Mouse (Mus musculus): ENCODE results near the gene Blvrb. TPM values are rescaled to one million over a fixed set of nuclear protein-coding genes. Genes with fewer than 3 reads are reported as not detected.

Gene Blvrb
- polyA plus RNA-seq, 1 experiment = not detected

DNA sequence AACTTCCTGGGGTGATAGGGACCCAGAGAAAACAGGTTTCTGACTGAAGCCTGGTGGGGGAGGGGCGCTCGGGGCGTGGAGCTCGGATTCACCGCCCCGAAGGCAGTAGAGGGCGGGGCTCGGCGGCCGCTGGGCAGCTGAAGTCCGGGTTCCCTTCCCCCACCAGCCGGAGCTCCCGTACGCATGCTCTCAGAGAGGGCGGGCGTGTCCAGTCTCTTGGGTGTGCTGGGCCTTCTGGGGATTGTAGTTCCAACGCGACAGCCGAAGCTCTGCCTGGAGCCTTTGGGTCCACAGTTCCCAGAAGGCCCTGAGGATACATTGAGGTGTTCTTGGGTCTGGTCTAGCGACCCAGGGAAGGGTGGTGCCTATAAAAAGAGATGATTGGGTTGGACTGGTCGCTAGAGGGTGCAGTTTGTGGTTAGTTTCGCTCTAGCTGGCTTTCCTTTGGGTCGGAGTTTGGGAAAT lies 26.7 kb downstream of the Blvrb start:
- 1% methylated on average over 23 of the region's 23 CpGs for WGBS

GRCm38 (mm10) chr7:27475596-27475995 lies 27.8 kb downstream of the Blvrb start:
- Histone ChIP-seq H3K4me3 (ENCODE audit: insufficient read depth, low read depth, low read length) (no peak overlapping the region), H3K4me1 (ENCODE audit: control insufficient read depth, insufficient read depth, low read length) (peaks cover under 1% of the 10 kb centered on the region), H3K27ac (ENCODE audit: insufficient read depth, low read depth, low read length) (no peak overlapping the region)
- 96% methylated on average over 2 of the region's 2 CpGs for WGBS
- TF ChIP-seq POLR2A (IDR thresholded peaks at IDR 0.05; ENCODE audit: insufficient read depth, low read depth, low read length) (no peak), CTCF (IDR thresholded peaks at IDR 0.05; ENCODE audit: insufficient read depth, low read depth, low read length) (no peak)

More for the DNA sequence above, 26.7 kb downstream of the Blvrb start:
- Histone ChIP-seq H3K4me1 (ENCODE audit: control insufficient read depth, insufficient read depth, low read length) (no peaks in the 10 kb centered on the region), H3K27ac (ENCODE audit: insufficient read depth, low read depth, low read length) (peak overlapping the region; percentile 22; the same call in 1 of the 2 replicates), H3K4me3 (ENCODE audit: insufficient read depth, low read depth, low read length) (peak overlapping the region; percentile 70)
- no peak for TF ChIP-seq CTCF (IDR thresholded peaks at IDR 0.05; ENCODE audit: insufficient read depth, low read depth, low read length)
- no peak for TF ChIP-seq POLR2A (IDR thresholded peaks at IDR 0.05; ENCODE audit: insufficient read depth, low read depth, low read length)

DNA sequence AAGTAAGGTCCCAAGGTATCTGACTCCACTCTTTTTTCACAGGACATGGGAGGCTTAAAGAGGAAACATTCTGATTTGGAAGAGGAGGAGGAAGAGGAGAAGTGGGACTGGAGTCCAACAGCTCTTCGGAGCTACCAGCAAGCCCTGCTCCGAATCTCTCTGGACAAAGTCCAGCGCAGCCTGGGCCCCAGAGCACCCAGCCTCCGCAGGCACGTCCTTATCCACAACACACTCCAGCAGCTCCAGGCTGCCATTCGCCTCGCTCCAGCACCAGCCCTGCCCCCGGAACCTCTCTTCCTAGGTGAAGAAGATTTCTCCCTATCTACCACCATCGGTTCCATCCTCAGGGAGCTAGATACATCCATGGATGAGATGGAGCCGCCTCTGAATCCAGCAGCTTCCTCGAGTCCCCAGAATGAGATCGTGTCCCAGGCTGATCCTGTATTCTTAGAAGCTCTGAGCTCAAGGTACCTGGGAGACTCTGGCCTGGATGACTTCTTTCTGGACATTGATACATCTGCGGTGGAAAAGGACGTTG lies 28.4 kb downstream of the Blvrb start:
- Histone ChIP-seq H3K4me1 (ENCODE audit: control insufficient read depth, insufficient read depth, low read length) (peaks cover 5% of the 10 kb centered on the region), H3K4me3 (ENCODE audit: insufficient read depth, low read depth, low read length) (no peak overlapping the region), H3K27ac (ENCODE audit: insufficient read depth, low read depth, low read length) (no peak overlapping the region)
- WGBS = 94% methylated on average over 14 of the region's 14 CpGs
- TF ChIP-seq CTCF (IDR thresholded peaks at IDR 0.05; ENCODE audit: insufficient read depth, low read depth, low read length) (no peak), POLR2A (IDR thresholded peaks at IDR 0.05; ENCODE audit: insufficient read depth, low read depth, low read length) (no peak)

GRCm38 (mm10) chr7:27478561-27478960 lies 30.8 kb downstream of the Blvrb start:
- H3K4me1 ChIP-seq (ENCODE audit: control insufficient read depth, insufficient read depth, low read length) = peaks cover 11% of the 10 kb centered on the region
- 85% methylated on average over 7 of the region's 7 CpGs for WGBS

GRCm38 (mm10) chr7:27479750-27480149 lies 32.0 kb downstream of the Blvrb start:
- TF ChIP-seq CTCF (IDR thresholded peaks at IDR 0.05; ENCODE audit: insufficient read depth, low read depth, low read length) = no peak
- no peak for TF ChIP-seq POLR2A (IDR thresholded peaks at IDR 0.05; ENCODE audit: insufficient read depth, low read depth, low read length)
- Histone ChIP-seq H3K4me3 (ENCODE audit: insufficient read depth, low read depth, low read length) (no peak overlapping the region), H3K4me1 (ENCODE audit: control insufficient read depth, insufficient read depth, low read length) (peaks cover 11% of the 10 kb centered on the region), H3K27ac (ENCODE audit: insufficient read depth, low read depth, low read length) (no peak overlapping the region)
- WGBS = 81% methylated on average over 1 of the region's 1 CpGs

More at GRCm38 (mm10) chr7:27478561-27478960, 30.8 kb downstream of the Blvrb start:
- Histone ChIP-seq H3K27ac (ENCODE audit: insufficient read depth, low read depth, low read length) (no peak overlapping the region), H3K4me3 (ENCODE audit: insufficient read depth, low read depth, low read length) (no peak overlapping the region)
- no peak for TF ChIP-seq POLR2A (IDR thresholded peaks at IDR 0.05; ENCODE audit: insufficient read depth, low read depth, low read length)
- no peak for TF ChIP-seq CTCF (IDR thresholded peaks at IDR 0.05; ENCODE audit: insufficient read depth, low read depth, low read length)

GRCm38 (mm10) chr7:27480506-27480905 lies 32.7 kb downstream of the Blvrb start:
- Histone ChIP-seq H3K27ac (ENCODE audit: insufficient read depth, low read depth, low read length) (peak overlapping the region; percentile 51), H3K4me1 (ENCODE audit: control insufficient read depth, insufficient read depth, low read length) (peaks cover 11% of the 10 kb centered on the region), H3K4me3 (ENCODE audit: insufficient read depth, low read depth, low read length) (no peak overlapping the region)
- TF ChIP-seq CTCF (IDR thresholded peaks at IDR 0.05; ENCODE audit: insufficient read depth, low read depth, low read length) = no peak
- TF ChIP-seq POLR2A (IDR thresholded peaks at IDR 0.05; ENCODE audit: insufficient read depth, low read depth, low read length) = no peak
- WGBS = 80% methylated on average over 3 of the region's 3 CpGs

DNA sequence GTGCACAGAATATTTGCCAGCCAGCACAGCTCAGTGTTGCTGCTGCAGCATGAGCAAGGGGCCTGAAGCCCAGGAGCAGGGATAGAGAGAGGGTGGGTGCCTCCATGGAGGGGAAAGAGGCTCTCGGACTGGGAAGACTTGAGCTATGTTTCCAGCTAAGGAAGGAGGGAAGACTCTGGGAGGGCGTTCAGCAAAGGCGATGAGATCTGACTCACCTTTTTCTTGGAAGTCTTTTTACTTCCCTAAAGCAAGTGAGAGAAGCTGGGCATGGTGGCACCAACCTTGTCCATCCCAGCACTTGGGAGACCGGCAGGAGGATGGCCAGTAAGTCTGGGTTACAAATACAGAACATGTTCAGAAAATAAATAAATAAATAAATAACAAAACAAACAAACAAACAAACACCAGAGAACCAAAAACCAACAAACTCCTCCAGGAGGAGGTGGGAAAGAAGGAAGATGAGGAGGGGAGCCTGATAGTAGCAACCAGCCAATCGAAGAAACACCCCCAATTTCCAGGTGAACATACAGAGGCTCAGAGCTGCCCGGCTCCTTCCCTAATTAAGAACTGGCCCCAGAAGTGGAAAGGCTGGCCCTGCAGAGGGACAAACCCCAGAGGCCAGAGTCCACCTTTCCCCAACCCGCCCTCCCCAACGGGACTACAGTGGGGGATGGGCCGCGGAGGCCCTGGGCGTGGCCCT lies 33.3 kb downstream of the Blvrb start:
- no peak for TF ChIP-seq CTCF (IDR thresholded peaks at IDR 0.05; ENCODE audit: insufficient read depth, low read depth, low read length)
- no peak for TF ChIP-seq POLR2A (IDR thresholded peaks at IDR 0.05; ENCODE audit: insufficient read depth, low read depth, low read length)
- peak overlapping the region; percentile 51 for H3K27ac ChIP-seq (ENCODE audit: insufficient read depth, low read depth, low read length)

DNA sequence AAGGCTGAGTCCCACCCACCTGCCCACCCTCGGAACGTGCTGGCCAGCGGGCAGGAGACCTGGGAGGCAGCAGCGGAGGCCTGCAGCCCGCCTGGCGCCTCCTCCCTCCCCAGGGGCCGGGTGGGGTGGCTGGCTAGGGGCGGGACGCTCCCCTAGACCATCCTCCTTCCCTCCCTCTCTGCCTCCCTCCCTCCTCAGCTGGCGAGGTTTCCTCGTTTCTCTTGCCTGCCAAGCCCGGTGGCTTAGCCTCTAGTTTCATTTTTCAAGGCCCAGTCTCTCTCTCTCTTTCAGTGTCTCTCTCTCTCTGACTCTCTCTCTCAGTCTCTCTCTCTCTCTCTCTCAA lies 33.8 kb downstream of the Blvrb start:
- H3K4me1 ChIP-seq (ENCODE audit: control insufficient read depth, insufficient read depth, low read length) = peaks cover 11% of the 10 kb centered on the region
- TF ChIP-seq POLR2A (IDR thresholded peaks at IDR 0.05; ENCODE audit: insufficient read depth, low read depth, low read length) = no peak
- no peak for TF ChIP-seq CTCF (IDR thresholded peaks at IDR 0.05; ENCODE audit: insufficient read depth, low read depth, low read length)
- peak overlapping the region; percentile 41 for H3K4me3 ChIP-seq (ENCODE audit: insufficient read depth, low read depth, low read length)
- under 1% methylated on average over 11 of the region's 12 CpGs for WGBS
- H3K27ac ChIP-seq (ENCODE audit: insufficient read depth, low read depth, low read length) = no peak overlapping the region

More for the DNA sequence above, 33.3 kb downstream of the Blvrb start:
- Histone ChIP-seq H3K4me1 (ENCODE audit: control insufficient read depth, insufficient read depth, low read length) (peaks cover 11% of the 10 kb centered on the region), H3K4me3 (ENCODE audit: insufficient read depth, low read depth, low read length) (peak overlapping the region; percentile 41)
- WGBS = 9% methylated on average over 11 of the region's 11 CpGs

DNA sequence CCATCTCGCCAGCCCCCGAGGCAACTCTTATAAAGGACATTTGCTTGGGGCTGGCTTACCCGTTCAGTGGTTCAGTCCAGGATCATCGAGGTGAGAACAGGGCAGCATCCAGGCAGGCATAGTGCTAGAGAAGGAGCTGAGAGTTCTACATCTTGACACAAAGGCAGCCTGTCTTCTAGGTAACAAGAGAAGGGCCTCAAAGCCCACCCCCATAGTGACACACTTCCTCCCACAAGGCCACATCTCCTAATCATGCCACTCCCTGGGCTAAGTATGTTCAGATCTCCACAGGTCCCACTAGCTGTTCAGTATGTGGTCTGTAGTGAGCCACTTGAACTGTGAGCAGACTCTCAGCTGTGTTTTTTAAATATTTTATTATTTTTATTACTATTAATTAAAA lies 36.1 kb downstream of the Blvrb start:
- Histone ChIP-seq H3K27ac (ENCODE audit: insufficient read depth, low read depth, low read length) (no peak overlapping the region), H3K4me1 (ENCODE audit: control insufficient read depth, insufficient read depth, low read length) (peaks cover 15% of the 10 kb centered on the region), H3K4me3 (ENCODE audit: insufficient read depth, low read depth, low read length) (no peak overlapping the region)
- no peak for TF ChIP-seq POLR2A (IDR thresholded peaks at IDR 0.05; ENCODE audit: insufficient read depth, low read depth, low read length)
- no peak for TF ChIP-seq CTCF (IDR thresholded peaks at IDR 0.05; ENCODE audit: insufficient read depth, low read depth, low read length)
- WGBS = 84% methylated on average over 4 of the region's 4 CpGs

All from olfactory bulb, adult 2 months (tissue).